Mouse (Mus musculus): ENCODE results near the gene Shc1. TPM values are rescaled to one million over a fixed set of nuclear protein-coding genes. Genes with fewer than 3 reads are reported as not detected.

Shc1 gene
- total and polyA plus RNA-seq, 3 experiments, result 40.9 to 124 (median 118) TPM

GRCm38 (mm10) chr3:89456726-89457665, 38.8 kb downstream of the Shc1 start:
- peak; percentile 64 for DNase-seq (ENCODE audit: low spot score)
- peaks cover 44% of the 10 kb centered on the region for H3K4me1 ChIP-seq (ENCODE audit: insufficient read depth, low read depth, low read length)
- H3K4me3 ChIP-seq (ENCODE audit: low read depth, low read length), result peak overlapping the region; percentile 52; the same call in 1 of the 2 replicates
- peak; percentile 44 for TF ChIP-seq CTCF (IDR thresholded peaks at IDR 0.05; ENCODE audit: low read depth, low read length)
- TF ChIP-seq POLR2AphosphoS5 (IDR thresholded peaks at IDR 0.05; ENCODE audit: insufficient replicate concordance, low read depth, low read length), result no peak
- no peak for TF ChIP-seq TAL1 (conservative IDR thresholded peaks at IDR 0.05; ENCODE audit: low read depth, low read length)
- no peak for ATAC-seq (ENCODE audit: extremely low read depth, insufficient number of reproducible peaks, low FRiP score, poor library complexity, severe bottlenecking)
- no peaks in the 10 kb centered on the region for H3K9me3 ChIP-seq (replicated peaks)
- peaks cover 3% of the 10 kb centered on the region for H3K27me3 ChIP-seq (ENCODE audit: insufficient read depth, low read length)
- H3K36me3 ChIP-seq (replicated peaks), result peaks cover 16% of the 10 kb centered on the region

- Histone ChIP-seq H3K9me3 (replicated peaks) (no peaks in the 10 kb centered on the region), H3K27me3 (ENCODE audit: insufficient read depth, low read length) (peaks cover 3% of the 10 kb centered on the region; the same call in 1 of the 2 replicates), H3K4me1 (ENCODE audit: insufficient read depth, low read depth, low read length) (peaks cover 46% of the 10 kb centered on the region), H3K36me3 (replicated peaks) (peaks cover 27% of the 10 kb centered on the region), H3K4me3 (ENCODE audit: low read depth, low read length) (peak overlapping the region; percentile 81; the same call in 1 of the 2 replicates)
- TF ChIP-seq GATA1 (IDR thresholded peaks at IDR 0.05; ENCODE audit: borderline replicate concordance, low read length) (no peak), TAL1 (conservative IDR thresholded peaks at IDR 0.05; ENCODE audit: low read depth, low read length) (no peak), GATA2 (IDR thresholded peaks at IDR 0.05; ENCODE audit: borderline replicate concordance, low read depth, low read length) (no peak), CTCF (IDR thresholded peaks at IDR 0.05; ENCODE audit: low read depth, low read length) (no peak), POLR2AphosphoS5 (IDR thresholded peaks at IDR 0.05; ENCODE audit: insufficient replicate concordance, low read depth, low read length) (no peak)
- DNase-seq (ENCODE audit: low spot score), result no peak
- ATAC-seq (ENCODE audit: extremely low read depth, insufficient number of reproducible peaks, low FRiP score, poor library complexity, severe bottlenecking), result 0 out of 2 replicates have a peak, but pooled peaks have one; percentile 29
Observed at GRCm38 (mm10) chr3:89458372-89458964, 40.2 kb downstream of the Shc1 start.

GRCm38 (mm10) chr3:89458965-89459807, 40.9 kb downstream of the Shc1 start:
- ATAC-seq (ENCODE audit: extremely low read depth, insufficient number of reproducible peaks, low FRiP score, poor library complexity, severe bottlenecking), result peak; percentile 78
- Histone ChIP-seq H3K36me3 (replicated peaks) (peaks cover 34% of the 10 kb centered on the region), H3K27me3 (ENCODE audit: insufficient read depth, low read length) (peaks cover 3% of the 10 kb centered on the region; the same call in 1 of the 2 replicates), H3K4me1 (ENCODE audit: insufficient read depth, low read depth, low read length) (peaks cover 46% of the 10 kb centered on the region), H3K4me3 (ENCODE audit: low read depth, low read length) (peak overlapping the region; percentile 81), H3K9me3 (replicated peaks) (no peaks in the 10 kb centered on the region)
- DNase-seq (ENCODE audit: low spot score), result peak; percentile 61
- TF ChIP-seq GATA2 (IDR thresholded peaks at IDR 0.05; ENCODE audit: borderline replicate concordance, low read depth, low read length), result no peak
- TF ChIP-seq GATA1 (IDR thresholded peaks at IDR 0.05; ENCODE audit: borderline replicate concordance, low read length), result no peak
- no peak for TF ChIP-seq TAL1 (conservative IDR thresholded peaks at IDR 0.05; ENCODE audit: low read depth, low read length)
- no peak for TF ChIP-seq POLR2AphosphoS5 (IDR thresholded peaks at IDR 0.05; ENCODE audit: insufficient replicate concordance, low read depth, low read length)
- TF ChIP-seq CTCF (IDR thresholded peaks at IDR 0.05; ENCODE audit: low read depth, low read length), result no peak

- H3K4me3 ChIP-seq (ENCODE audit: low read depth, low read length), result no peak overlapping the region
- H3K9me3 ChIP-seq (replicated peaks), result no peaks in the 10 kb centered on the region
- no peak for ATAC-seq (ENCODE audit: extremely low read depth, insufficient number of reproducible peaks, low FRiP score, poor library complexity, severe bottlenecking)
- TF ChIP-seq TAL1 (conservative IDR thresholded peaks at IDR 0.05; ENCODE audit: low read depth, low read length), result no peak
- TF ChIP-seq POLR2AphosphoS5 (IDR thresholded peaks at IDR 0.05; ENCODE audit: insufficient replicate concordance, low read depth, low read length), result no peak
- TF ChIP-seq GATA1 (IDR thresholded peaks at IDR 0.05; ENCODE audit: borderline replicate concordance, low read length), result no peak
- TF ChIP-seq CTCF (IDR thresholded peaks at IDR 0.05; ENCODE audit: low read depth, low read length), result no peak
- no peak for TF ChIP-seq GATA2 (IDR thresholded peaks at IDR 0.05; ENCODE audit: borderline replicate concordance, low read depth, low read length)
- H3K36me3 ChIP-seq (replicated peaks), result peaks cover 62% of the 10 kb centered on the region
- no peak for DNase-seq (ENCODE audit: low spot score)
- H3K4me1 ChIP-seq (ENCODE audit: insufficient read depth, low read depth, low read length), result no peaks in the 10 kb centered on the region
- H3K27me3 ChIP-seq (ENCODE audit: insufficient read depth, low read length), result peaks cover 6% of the 10 kb centered on the region
Observed at GRCm38 (mm10) chr3:89468268-89468667, 50.0 kb downstream of the Shc1 start.

- DNase-seq (ENCODE audit: low spot score), result no peak
- Histone ChIP-seq H3K4me1 (ENCODE audit: insufficient read depth, low read depth, low read length) (peaks cover 3% of the 10 kb centered on the region; the same call in 1 of the 2 replicates), H3K36me3 (replicated peaks) (peaks cover 30% of the 10 kb centered on the region), H3K27me3 (ENCODE audit: insufficient read depth, low read length) (peaks cover 11% of the 10 kb centered on the region), H3K4me3 (ENCODE audit: low read depth, low read length) (no peak overlapping the region), H3K9me3 (replicated peaks) (no peaks in the 10 kb centered on the region)
- no peak for ATAC-seq (ENCODE audit: extremely low read depth, insufficient number of reproducible peaks, low FRiP score, poor library complexity, severe bottlenecking)
- no peak for TF ChIP-seq TAL1 (conservative IDR thresholded peaks at IDR 0.05; ENCODE audit: low read depth, low read length)
- no peak for TF ChIP-seq POLR2AphosphoS5 (IDR thresholded peaks at IDR 0.05; ENCODE audit: insufficient replicate concordance, low read depth, low read length)
- no peak for TF ChIP-seq GATA2 (IDR thresholded peaks at IDR 0.05; ENCODE audit: borderline replicate concordance, low read depth, low read length)
- TF ChIP-seq GATA1 (IDR thresholded peaks at IDR 0.05; ENCODE audit: borderline replicate concordance, low read length), result no peak
- TF ChIP-seq CTCF (IDR thresholded peaks at IDR 0.05; ENCODE audit: low read depth, low read length), result no peak
Observed at GRCm38 (mm10) chr3:89472280-89472679, 54.0 kb downstream of the Shc1 start.
